Mouse (Mus musculus): ENCODE results near the gene Crls1.

Gene Crls1

GRCm38 (mm10) chr2:132885312-132885711, 38.8 kb downstream of the Crls1 start:
- no peak for DNase-seq

- DNase-seq = no peak
Measured at GRCm38 (mm10) chr2:132893826-132894225, 47.4 kb downstream of the Crls1 start.

DNA sequence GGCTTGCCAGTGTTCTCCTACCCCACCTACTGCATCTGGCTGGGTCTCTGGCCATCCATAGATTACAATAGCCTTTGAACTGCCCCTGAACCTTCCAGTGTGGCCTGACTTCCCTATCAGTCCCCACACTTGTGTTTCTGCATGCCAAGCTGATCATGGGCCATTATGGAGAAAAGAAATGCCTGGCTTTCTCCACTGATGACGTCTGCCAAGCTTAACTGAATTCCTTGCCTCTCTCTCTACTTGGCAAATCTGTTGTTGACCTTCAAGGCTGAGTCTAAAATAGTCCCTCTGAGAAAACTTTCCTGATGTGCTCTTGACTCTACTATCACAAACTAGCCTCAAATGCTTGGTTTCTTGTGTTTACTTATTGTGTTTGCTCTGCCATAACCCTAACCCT, 51.7 kb downstream of the Crls1 start:
- no peak for DNase-seq

DNA sequence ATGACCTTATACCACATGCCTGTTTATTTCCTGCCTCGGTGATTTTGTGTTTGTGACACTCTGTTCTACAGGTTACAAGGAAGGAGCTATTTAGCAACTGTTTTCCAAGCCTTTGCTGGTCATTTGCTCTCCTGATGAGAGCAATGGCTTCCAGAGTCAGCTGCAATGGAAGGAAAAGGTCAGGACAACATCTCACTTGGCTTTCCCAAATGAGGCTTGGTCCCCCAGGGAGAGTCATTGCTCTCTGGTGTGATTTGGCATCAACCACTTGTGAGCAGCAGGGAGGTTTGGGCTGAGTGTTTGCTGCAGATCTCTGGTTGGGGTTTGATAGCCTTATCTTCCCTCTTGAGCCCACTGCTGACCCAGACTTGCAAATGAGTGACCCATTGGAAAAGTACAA, 54.1 kb downstream of the Crls1 start:
- DNase-seq = no peak

- no peak for DNase-seq
Measured at GRCm38 (mm10) chr2:132901636-132902035, 55.2 kb downstream of the Crls1 start.

DNA sequence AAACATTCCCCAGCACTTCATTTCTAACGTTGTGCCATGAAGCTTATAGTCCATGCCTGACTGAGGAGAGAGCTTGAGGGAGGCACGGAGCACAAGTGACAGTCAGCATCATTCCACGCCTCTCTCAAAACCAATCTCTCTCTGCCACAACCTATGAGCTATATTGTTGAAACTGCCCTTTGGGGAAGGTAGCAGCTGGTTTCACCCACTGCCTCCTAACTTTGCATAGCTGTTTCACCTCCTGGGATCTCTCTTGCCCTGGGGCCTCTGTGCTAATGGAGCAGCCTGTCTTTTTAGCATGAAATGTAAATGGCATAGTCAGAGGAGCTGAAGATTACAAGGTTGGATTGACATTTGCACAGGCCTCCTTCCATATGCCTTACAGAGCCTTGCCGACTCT, 55.6 kb downstream of the Crls1 start:
- no peak for DNase-seq

DNA sequence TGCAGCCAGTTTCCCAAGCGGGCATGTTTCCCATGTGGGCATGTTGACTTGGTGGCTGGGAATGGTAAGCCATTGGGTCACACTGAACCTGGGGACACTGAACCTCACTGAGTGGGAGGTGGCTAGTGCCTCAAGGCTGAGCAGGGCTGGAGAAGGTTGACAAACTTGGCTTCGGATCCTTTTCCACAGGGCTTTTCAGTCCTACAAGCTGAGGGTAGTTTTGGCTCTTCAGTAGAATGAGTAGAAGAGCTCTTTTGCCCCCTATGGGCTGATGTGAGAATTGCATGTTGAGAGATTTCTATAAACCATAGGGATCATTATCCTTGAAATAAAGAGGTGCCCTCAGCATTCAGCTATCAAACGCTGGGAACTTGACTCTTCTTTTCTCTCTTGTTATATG, 57.0 kb downstream of the Crls1 start:
- peak; percentile 31 for DNase-seq

DNA sequence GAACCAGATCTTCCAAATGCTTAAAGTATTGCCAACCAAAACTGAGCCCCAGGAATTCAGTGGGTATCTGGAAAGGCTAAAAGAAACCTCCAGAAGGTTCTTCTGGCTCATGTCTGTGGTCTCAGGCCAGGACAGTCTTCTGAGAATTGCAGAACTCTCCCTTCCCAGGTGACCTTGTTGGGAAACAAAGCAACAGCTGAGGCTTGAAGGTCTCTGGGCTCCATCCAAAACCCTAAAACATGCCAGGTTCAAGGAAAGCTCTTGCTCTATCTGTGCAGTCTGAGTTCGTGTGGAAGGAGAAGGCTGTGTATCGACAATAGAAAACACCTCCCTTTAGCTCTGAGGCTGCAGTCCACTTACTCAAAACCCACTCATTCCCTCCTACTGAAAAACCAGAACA, 58.5 kb downstream of the Crls1 start:
- DNase-seq = no peak

DNA sequence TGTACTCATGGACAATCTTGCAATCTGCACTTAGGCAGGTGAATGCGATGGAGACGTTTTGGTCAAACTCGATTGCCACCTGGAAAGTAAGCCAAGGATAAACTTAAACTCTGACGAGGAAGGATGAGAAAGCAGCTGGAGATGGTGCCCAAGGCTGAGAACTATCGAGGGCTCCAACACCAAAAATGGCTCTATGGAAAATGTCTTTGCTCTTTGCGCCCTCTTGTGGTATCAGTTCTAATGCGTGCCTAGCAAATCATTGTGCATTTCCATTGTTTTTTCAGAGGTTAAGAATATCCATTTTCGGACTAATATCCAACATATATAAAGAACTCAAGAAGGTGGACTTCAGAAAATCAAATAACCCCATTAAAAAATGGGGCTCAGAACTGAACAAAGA, 60.3 kb downstream of the Crls1 start:
- no peak for DNase-seq

GRCm38 (mm10) chr2:132914785-132915184, 68.3 kb downstream of the Crls1 start:
- DNase-seq = no peak
